Mouse (Mus musculus) forebrain, embryonic 15.5 days (tissue): ENCODE data around the gene Zpr1. TPM values are rescaled to one million over a fixed set of nuclear protein-coding genes. Genes with fewer than 3 reads are reported as not detected.
"Not testable (repeated sequence)": the region's sequence is repeated elsewhere in the genome, so short reads cannot be mapped to it uniquely, and the experiment has no call there.

Experiments
- ATAC-seq: fragments of 200-750 bp; cut with Nextera tagmentation; replicated peaks from 2 replicates; pipeline ENCODE4 v1.8.0; 2017; ENCODE audit warnings: mild to moderate bottlenecking, moderate TSS enrichment, moderate library complexity
- H3K27ac ChIP-seq: fragments of 300-500 bp; sonication (generic); replicated peaks from 2 replicates; pipeline ENCODE4 v1.5.1; 2015; ENCODE audit warnings: mild to moderate bottlenecking, inconsistent platforms
- H3K27me3 ChIP-seq: fragments of 300-500 bp; sonication (generic); 2 replicates; pipeline ENCODE4 v1.6.1; 2015; ENCODE audit warnings: inconsistent platforms
- H3K36me3 ChIP-seq: fragments of 300-500 bp; sonication (generic); 2 replicates; pipeline ENCODE4 v1.6.1; 2015; ENCODE audit warnings: mild to moderate bottlenecking, inconsistent platforms
- H3K4me1 ChIP-seq: fragments of 300-500 bp; sonication (generic); 2 replicates; pipeline ENCODE4 v1.6.1; 2015; ENCODE audit warnings: inconsistent platforms
- H3K4me2 ChIP-seq: fragments of 300-500 bp; sonication (generic); replicated peaks from 2 replicates; pipeline ENCODE4 v1.6.1; 2015; ENCODE audit warnings: mild to moderate bottlenecking, inconsistent platforms
- H3K4me3 ChIP-seq: fragments of 300-500 bp; sonication (generic); 2 replicates; pipeline ENCODE4 v1.5.1; 2015; ENCODE audit warnings: mild to moderate bottlenecking, inconsistent platforms
- H3K9ac ChIP-seq: fragments of 300-500 bp; sonication (generic); replicated peaks from 2 replicates; pipeline ENCODE4 v1.6.1; 2015; ENCODE audit warnings: mild to moderate bottlenecking, inconsistent platforms
- H3K9me3 ChIP-seq: fragments of 300-500 bp; sonication (generic); 2 replicates; pipeline ENCODE4 v1.6.1; 2016; ENCODE audit warnings: inconsistent platforms
- WGBS: fragments of 180-500 bp; shearing (Covaris S2); methylation state at CpG from one replicate; pipeline ENCODE4 v1.1.7; 2015; ENCODE audit warnings: mixed read lengths; 5-methylcytosine and 5-hydroxymethylcytosine counted together
- polyA plus RNA-seq: library from polyadenylated mRNA; unstranded; fragments of >200 nt; fragmentation: Nextera tagmentation; extraction: Ambion mirVana; gene quantifications from 2 replicates; pipeline ENCODE4 v1.2.1, GENCODE M21; 2015

Zpr1 gene
- polyA plus RNA-seq, 1 experiment from 2014 or later: 73.1 TPM

DNA sequence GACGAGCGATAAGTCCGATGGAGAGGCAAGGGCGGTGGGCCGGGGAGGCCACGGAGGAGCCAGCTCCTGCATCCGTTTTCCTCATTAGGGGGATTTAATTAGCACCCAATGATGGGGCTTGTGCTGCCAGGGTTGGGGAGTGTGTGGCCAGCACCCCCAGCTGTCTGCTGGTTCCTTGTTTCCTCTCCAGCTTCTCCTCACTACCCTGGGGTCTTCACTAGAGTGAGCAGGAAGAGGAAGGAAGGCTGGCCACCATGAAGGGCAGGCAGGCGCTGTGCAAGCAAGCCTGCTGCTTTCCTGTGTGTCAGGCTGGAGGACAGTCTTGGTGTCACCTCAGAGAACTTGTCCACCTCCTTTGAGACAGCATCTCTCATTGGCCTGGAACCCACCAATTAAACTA is 44.0 kb downstream of the Zpr1 start:
- Histone ChIP-seq H3K36me3 (no peaks in the 10 kb centered on the region), H3K27me3 (no peaks in the 10 kb centered on the region), H3K27ac (peak overlapping the region; percentile 62), H3K4me2 (peak overlapping the region; percentile 14; the same call in 1 of the 2 replicates), H3K4me3 (no peak overlapping the region), H3K9me3 (no peaks in the 10 kb centered on the region), H3K4me1 (peaks cover 23% of the 10 kb centered on the region), H3K9ac (no peak overlapping the region)
- peak; percentile 59 for ATAC-seq
- 18% methylated on average over 8 of the region's 8 CpGs for WGBS

DNA sequence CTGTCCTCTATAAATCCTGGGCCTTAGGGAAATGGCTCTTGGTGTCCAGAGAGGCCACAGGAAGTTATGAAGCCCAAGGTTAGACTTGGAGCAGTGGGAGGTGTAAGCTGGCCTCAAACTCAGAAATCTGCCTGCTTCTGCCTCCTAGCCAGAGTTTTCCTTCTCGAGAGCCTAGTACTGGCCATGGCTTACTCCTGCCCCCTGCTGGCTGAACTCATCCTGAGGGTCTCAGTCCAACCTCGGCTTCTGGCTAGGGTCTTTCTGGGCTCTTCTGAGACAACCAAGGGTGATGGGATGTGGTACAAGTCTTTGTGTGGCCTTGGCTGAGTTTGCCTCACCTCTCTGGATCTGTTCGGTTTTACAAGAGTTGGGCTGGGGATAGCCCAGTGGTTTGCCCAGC is 45.1 kb downstream of the Zpr1 start:
- Histone ChIP-seq H3K27me3 (no peaks in the 10 kb centered on the region), H3K9me3 (no peaks in the 10 kb centered on the region), H3K27ac (no peak overlapping the region), H3K4me2 (no peak overlapping the region), H3K9ac (no peak overlapping the region), H3K36me3 (no peaks in the 10 kb centered on the region), H3K4me3 (no peak overlapping the region), H3K4me1 (peaks cover 26% of the 10 kb centered on the region)
- WGBS: 93% methylated on average over 3 of the region's 3 CpGs
- ATAC-seq: no peak

DNA sequence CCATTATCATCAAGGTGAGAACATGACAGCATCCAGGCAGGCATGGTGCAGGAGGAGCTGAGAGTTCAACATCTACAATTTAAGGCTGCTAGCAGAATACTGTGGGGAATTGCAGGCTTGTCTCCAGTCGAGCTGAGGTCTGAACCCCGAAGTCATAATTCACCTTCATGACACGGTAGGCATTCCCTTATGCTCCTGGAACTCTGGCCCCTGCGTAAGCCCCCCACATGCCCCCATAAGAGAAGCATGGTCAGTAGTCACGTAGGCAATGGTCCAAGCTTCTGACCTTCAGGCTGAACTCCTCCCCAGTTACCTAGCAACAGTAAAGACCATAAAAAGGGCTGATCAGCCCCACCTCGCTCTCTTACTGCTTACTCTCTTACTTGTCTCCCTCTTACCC is 47.0 kb downstream of the Zpr1 start, which contains the start of gene 4931429L15Rik:
4931429L15Rik (minus strand) TSS at position 101 of the 400 bp plus-strand sequence.
- H3K36me3 ChIP-seq, H3K4me2 ChIP-seq, H3K4me3 ChIP-seq, H3K9me3 ChIP-seq, H3K9ac ChIP-seq, H3K27me3 ChIP-seq, ATAC-seq, H3K27ac ChIP-seq: not testable (repeated sequence)
- WGBS: 89% methylated on average over 6 of the region's 6 CpGs
- peaks cover 26% of the 10 kb centered on the region for H3K4me1 ChIP-seq

DNA sequence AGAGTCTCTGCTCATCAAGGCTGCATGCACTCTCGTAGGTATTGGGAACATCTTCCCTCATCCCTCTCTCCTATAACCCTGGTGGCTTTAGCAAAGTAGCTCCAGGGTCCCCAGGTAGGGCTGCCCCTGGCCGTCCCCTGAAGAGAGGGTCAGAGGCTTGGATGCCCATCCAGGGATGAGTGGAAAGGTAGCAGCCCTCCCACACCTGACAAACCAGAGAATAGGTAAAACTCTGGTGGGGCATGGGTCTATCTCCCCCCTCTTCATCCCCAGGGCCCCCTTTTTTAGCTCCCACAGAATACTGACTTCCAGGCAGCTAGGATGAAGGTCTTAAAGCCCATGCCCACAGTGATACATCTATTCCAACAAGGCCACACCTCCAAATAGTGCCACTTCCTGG is 47.6 kb downstream of the Zpr1 start:
- ATAC-seq: no peak
- Histone ChIP-seq H3K9me3 (no peaks in the 10 kb centered on the region), H3K4me3 (no peak overlapping the region), H3K4me1 (peaks cover 21% of the 10 kb centered on the region), H3K27ac (no peak overlapping the region), H3K36me3 (no peaks in the 10 kb centered on the region), H3K4me2 (no peak overlapping the region), H3K9ac (no peak overlapping the region), H3K27me3 (no peaks in the 10 kb centered on the region)
- 91% methylated on average over 2 of the region's 2 CpGs for WGBS

DNA sequence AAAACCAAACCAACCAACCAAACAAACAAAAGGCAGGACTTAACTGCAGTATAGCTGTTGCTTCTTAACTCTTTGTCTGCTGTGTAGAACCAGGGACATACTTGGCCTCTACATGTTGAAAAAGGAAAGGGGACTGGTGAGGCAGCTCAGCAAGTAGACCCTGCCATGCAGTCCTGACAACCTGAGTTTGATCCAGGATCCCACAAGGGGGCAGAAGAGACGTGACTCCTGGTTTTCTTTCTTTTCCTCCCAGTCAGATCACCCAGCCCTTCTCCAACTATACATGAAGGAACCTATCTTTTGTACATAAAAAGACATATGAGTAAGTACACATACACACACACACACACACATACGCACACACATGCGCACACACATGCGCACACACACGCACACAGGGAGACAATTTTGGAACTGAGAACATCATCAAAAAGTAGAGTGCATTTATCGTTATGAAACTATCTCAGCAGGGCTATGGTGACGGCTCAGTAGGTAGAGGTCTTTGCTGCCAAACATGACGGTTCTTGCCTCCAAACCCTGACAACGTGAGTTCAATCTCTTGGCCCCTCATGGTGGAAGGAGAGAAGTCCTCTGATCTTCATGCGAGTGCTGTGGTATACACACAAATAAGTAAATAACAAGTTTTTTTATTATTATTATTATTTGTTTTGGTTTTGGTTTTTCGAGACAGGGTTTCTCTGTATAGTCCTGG is 54.0 kb downstream of the Zpr1 start:
- Histone ChIP-seq H3K9ac (no peak overlapping the region), H3K36me3 (no peaks in the 10 kb centered on the region), H3K27me3 (no peaks in the 10 kb centered on the region), H3K4me3 (no peak overlapping the region), H3K4me1 (peaks cover 21% of the 10 kb centered on the region), H3K4me2 (no peak overlapping the region), H3K27ac (no peak overlapping the region), H3K9me3 (no peaks in the 10 kb centered on the region)
- no peak for ATAC-seq
- WGBS: 89% methylated on average over 11 of the region's 11 CpGs

DNA sequence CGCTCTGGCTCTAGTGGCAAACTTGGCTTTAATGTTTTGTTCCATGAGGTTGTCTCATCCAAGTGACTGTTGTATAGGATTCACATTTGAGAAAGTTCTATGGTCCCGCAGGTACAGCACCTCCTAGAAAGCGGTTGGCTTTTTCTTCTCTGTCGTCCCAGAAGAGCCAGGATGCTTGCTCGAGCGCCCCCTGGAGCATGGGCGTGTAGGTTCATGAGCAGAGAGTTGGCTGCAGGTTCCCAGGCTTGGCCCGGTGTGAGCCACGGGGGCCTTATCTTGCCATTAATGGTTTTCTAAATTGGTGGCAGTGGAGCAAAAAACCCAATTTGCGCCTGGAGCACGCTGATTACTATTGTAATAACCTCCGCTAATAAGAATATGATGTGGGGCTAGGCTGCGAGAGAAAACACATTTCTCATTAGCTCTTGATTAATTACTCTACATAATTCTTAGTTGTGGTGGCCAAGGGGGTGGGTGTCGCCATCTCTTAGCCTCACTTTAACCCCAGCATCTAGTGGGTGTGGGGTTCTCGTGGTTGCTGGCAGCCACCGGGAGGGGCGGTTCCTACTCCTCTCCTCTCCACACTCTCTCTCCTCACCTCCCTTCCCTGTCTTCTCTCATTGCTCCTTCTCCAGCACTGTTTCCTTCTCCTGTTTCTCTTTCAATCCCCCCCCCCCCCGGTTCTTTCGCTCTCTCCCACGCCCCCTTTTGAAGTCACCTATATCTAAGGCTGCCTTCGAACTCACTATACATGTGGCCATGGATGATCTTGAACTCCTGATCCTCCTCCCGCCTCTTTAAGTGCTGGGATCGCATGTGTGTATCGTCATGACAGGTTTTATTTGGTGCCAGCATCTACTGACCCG is 55.1 kb downstream of the Zpr1 start:
- peaks cover 18% of the 10 kb centered on the region for H3K4me1 ChIP-seq
- 33% methylated on average over 25 of the region's 25 CpGs for WGBS
- peak; percentile 32; the same call in 1 of the 2 replicates for ATAC-seq
- no peaks in the 10 kb centered on the region for H3K27me3 ChIP-seq
- peak overlapping the region; percentile 45 for H3K4me2 ChIP-seq
- peak overlapping the region; percentile 79 for H3K27ac ChIP-seq
- no peaks in the 10 kb centered on the region for H3K9me3 ChIP-seq
- H3K36me3 ChIP-seq: no peaks in the 10 kb centered on the region
- peak overlapping the region; percentile 40; the same call in 1 of the 2 replicates for H3K9ac ChIP-seq
- H3K4me3 ChIP-seq: peak overlapping the region; percentile 15; the same call in 1 of the 2 replicates

DNA sequence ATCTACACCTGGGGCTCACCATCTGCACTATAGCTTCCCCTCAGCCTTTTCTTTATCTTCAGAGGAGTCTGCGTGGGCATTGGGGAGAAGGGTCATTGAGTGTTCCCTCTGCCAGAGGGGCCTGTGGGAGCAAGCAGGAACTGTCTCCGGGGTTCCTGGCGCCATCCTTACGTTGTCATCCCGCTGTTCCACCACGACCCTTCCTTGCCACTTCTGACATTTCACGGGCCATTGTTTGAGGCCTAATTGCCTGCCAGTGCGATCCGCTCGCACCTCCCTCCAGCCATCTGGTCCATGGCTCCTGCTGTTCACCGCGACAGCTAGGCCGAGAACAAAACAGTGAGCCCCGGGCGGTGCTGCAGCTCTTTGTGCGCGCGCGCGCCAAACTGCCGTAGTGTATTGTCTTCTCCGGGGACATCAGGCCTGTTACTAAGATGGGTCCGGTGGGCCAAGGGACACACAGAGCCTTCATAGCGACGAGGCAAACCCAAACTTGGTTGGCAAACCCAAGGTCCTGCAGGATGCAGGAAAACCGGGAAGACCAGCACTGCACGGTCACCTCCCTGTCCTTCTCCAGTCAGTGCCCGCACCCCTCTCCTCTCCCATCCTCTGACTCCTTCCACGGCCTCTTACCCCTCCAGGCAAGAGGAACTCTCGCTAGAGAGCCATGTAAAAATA is 55.8 kb downstream of the Zpr1 start:
- ATAC-seq: peak; percentile 83
- under 1% methylated on average over 30 of the region's 30 CpGs for WGBS
- peak overlapping the region; percentile 40 for H3K9ac ChIP-seq

DNA sequence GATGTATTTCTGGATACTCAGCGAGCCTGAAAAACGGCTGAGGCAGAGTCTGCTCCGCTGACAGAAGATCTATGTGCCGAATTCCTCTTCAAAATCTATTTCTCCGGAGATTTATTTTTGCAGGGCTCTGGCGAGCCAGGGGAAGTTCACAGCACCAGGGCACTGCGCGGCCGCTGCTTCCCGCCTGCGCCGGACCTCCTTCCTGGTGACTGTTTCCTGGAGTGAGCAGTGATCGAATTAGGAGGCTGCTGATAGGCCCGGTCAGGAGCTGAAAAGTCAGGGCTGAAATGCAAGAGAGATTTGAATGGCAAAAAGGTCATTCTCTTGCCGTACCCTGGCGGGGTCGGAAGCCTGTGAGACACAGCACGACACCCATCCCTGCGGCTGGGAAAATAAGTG is 56.4 kb downstream of the Zpr1 start:
- H3K36me3 ChIP-seq: no peaks in the 10 kb centered on the region
- peaks cover 18% of the 10 kb centered on the region for H3K4me1 ChIP-seq
- H3K9ac ChIP-seq: peak overlapping the region; percentile 40
- peak overlapping the region; percentile 79 for H3K27ac ChIP-seq
- peak overlapping the region; percentile 15 for H3K4me3 ChIP-seq
- no peaks in the 10 kb centered on the region for H3K27me3 ChIP-seq
- H3K4me2 ChIP-seq: peak overlapping the region; percentile 45
- ATAC-seq: peak; percentile 42
- WGBS: 5% methylated on average over 19 of the region's 19 CpGs
- no peaks in the 10 kb centered on the region for H3K9me3 ChIP-seq

More for the DNA sequence above, 55.8 kb downstream of the Zpr1 start:
- Histone ChIP-seq H3K36me3 (no peaks in the 10 kb centered on the region), H3K4me1 (peaks cover 18% of the 10 kb centered on the region), H3K4me3 (peak overlapping the region; percentile 15), H3K4me2 (peak overlapping the region; percentile 45), H3K27me3 (no peaks in the 10 kb centered on the region), H3K27ac (peak overlapping the region; percentile 79), H3K9me3 (no peaks in the 10 kb centered on the region)

DNA sequence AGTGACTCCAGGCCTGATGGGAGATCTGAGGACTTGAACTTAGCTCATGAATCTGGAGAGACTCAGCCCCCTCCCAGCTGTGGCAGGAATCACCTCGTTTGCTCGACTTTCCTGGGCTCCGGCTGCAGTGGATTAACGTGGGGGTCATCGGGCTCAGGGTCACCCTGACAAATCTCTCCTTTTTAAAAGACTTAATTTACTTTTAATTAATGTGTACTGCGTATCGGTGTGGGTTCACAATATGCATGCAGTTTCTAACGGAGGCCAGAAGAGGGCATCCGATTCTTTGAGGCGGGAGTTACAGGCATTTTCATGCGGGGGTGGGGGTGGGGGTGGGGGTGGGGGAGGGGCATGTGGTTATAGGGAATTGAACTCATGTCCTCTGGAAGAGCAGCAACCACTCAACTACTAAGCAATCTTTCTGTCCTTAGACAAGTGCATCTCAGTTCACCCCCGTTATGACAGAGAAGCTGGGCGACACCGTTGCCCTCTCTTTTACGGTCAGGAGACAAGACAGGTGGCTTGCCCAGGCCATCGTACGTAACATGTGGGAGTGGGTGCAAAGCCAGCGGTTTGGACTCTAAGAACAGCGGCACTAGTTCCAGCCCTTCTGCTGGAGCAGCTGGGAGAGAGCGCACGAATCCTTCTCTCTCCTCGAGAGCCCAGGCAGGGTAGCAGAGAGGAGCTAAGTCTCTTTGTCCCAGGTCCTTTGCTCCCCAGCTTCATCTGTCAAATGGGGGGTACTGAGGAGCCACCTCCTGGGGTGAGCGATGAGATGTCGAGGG is 57.1 kb downstream of the Zpr1 start:
- no peaks in the 10 kb centered on the region for H3K36me3 ChIP-seq
- H3K27me3 ChIP-seq: peaks cover 5% of the 10 kb centered on the region; the same call in 1 of the 2 replicates
- no peak overlapping the region for H3K4me3 ChIP-seq
- 20% methylated on average over 24 of the region's 24 CpGs for WGBS
- no peak overlapping the region for H3K9ac ChIP-seq
- H3K4me2 ChIP-seq: no peak overlapping the region
- ATAC-seq: no peak
- H3K4me1 ChIP-seq: peaks cover 18% of the 10 kb centered on the region
- peak overlapping the region; percentile 79; the same call in 1 of the 2 replicates for H3K27ac ChIP-seq
- no peaks in the 10 kb centered on the region for H3K9me3 ChIP-seq

DNA sequence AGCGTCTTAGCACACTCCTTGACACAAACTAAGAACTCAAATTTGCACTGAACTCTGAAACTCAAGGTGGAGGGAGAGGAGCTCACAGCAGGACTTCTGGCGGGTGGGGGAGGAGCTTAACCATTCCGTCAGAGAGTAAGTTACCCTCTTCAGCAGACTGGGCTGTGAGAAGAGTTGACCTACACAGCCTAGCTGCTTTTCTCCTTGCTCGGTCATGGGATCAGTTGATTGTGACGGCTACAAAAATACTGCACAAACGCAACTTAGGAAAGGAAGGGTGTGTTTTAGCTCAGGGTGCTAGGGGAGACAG is 57.7 kb downstream of the Zpr1 start:
- H3K27me3 ChIP-seq: peaks cover 8% of the 10 kb centered on the region; the same call in 1 of the 2 replicates
- H3K4me1 ChIP-seq: peaks cover 18% of the 10 kb centered on the region
- H3K9ac ChIP-seq: no peak overlapping the region
- ATAC-seq: no peak
- 60% methylated on average over 6 of the region's 6 CpGs for WGBS
- H3K4me2 ChIP-seq: no peak overlapping the region
- no peak overlapping the region for H3K4me3 ChIP-seq
- H3K36me3 ChIP-seq: no peaks in the 10 kb centered on the region
- no peaks in the 10 kb centered on the region for H3K9me3 ChIP-seq
- no peak overlapping the region for H3K27ac ChIP-seq

DNA sequence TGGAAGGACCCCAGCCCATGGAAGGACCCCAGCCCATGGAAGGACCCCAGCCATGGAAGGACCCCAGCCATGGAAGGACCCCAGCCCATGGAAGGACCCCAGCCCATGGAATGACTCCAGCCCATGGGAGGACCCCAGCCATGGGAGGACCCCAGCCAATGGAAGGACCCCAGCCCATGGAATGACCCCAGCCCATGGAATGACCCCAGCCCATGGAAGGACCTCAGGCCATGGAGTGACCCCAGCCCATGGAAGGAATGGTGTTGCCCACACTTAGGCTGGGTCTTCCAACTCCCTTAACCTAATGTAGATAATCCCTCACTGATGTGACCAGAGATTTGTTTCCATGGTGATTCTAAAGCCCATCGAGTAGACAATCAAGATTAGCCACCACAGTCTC is 58.4 kb downstream of the Zpr1 start:
- no peak overlapping the region for H3K9ac ChIP-seq
- 70% methylated on average over 1 of the region's 1 CpGs for WGBS

More for the DNA sequence above, 58.4 kb downstream of the Zpr1 start:
- H3K36me3 ChIP-seq: no peaks in the 10 kb centered on the region
- peaks cover 18% of the 10 kb centered on the region for H3K4me1 ChIP-seq
- no peak for ATAC-seq
- H3K27ac ChIP-seq: no peak overlapping the region
- H3K27me3 ChIP-seq: peaks cover 8% of the 10 kb centered on the region; the same call in 1 of the 2 replicates
- H3K9me3 ChIP-seq: no peaks in the 10 kb centered on the region
- H3K4me3 ChIP-seq: no peak overlapping the region
- H3K4me2 ChIP-seq: no peak overlapping the region
